Mouse (Mus musculus): ENCODE data around the gene Trp53rkb.

The Trp53rkb gene

DNA sequence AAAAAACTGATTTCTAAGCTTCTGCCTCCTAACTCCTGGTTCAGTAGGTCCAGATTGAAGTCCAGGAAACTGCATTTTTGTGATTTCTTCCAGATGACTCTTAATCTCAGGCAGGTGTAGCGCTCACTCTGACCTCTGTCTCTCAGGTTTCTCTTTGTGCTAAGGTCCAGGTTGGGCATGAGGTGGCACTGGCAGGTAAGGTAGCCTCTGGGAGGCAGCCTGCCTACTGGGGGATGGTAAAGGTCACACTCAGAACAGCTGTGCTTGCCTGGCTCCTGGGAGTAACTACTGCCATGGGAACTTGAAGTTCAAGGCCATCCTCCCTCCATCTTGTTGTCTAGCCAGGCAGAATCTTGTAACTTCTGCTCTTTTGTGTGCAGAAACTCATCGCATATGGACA, 41.8 kb downstream of the Trp53rkb start:
- DNase-seq (ENCODE audit: low read depth, low spot score): no peak

DNA sequence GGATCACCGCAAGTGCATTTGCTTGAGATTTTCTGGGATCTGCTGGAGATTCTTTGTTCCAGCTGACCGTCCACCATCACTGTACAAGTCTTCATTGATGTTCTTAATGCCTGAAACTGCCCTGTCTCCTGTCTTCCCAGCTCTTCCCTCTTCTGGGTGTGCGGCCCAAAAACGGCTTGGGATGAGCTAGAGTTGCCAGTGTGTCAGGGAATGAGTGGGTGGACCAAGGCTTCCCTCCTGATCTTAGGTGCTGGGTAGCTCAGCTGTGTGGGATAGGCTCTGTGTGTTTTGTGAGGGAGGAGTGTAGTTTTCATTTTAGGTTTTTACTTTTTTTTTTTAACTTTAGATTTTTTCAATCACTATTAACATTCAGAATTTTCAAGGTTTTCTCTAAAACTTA, 42.5 kb downstream of the Trp53rkb start:
- DNase-seq (ENCODE audit: low read depth, low spot score): no peak

DNA sequence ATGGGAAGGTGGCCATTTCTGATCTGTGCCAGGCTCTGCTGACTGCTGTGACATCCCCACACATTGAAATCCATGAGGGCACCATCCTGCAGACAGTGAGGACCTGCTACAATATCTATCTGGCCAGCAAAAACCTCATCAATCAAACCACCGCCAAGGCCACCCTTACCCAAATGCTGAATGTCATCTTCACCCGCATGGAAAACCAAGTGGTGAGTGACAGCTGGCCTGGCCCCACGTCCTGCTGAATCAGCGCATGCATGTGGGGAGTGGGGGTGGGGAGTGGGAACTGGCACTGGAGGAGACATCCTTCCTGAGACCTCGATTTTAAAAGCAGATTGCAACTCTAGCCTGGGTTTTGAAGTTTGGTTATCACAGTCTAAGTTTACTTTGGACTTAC, 43.2 kb downstream of the Trp53rkb start:
- no peak for DNase-seq (ENCODE audit: low read depth, low spot score)

DNA sequence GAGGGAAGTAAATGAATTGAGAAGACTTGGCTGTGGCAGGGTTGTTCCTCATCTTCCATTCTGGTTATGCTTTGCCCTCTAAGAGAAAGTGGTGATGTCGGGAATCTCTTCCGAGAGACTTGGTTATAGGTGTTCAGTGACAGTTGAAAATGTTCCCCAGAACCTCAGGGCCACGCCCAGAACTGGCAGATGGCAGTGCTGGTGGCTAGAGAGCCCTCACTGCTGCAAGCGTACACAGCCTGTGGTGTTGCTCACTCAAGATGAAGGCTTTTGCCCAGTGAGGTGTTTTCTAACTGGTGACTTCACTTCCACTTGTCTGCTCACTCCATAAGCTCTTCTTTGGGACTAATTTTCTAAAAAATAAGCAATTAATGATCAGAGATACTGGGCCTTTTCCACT, 49.5 kb downstream of the Trp53rkb start:
- no peak for DNase-seq (ENCODE audit: low read depth, low spot score)

Measured in ES-CJ7 (cell line).